Mouse (Mus musculus) small intestine, adult 2 months (tissue): ENCODE data around the gene Pwwp2a.

Source experiments
- CTCF ChIP-seq: fragments of 200-500 bp; IDR thresholded peaks from 2 replicates; pipeline ENCODE4 v1.5.1; 2012; ENCODE audit warnings: low read depth, mild to moderate bottlenecking, control low read depth, inconsistent platforms, low read length, moderate library complexity, mixed read lengths; ENCODE audit not compliant: insufficient replicate concordance, insufficient read length; ENCODE audit errors: extremely low read depth
- POLR2A ChIP-seq: fragments of 200-500 bp; IDR thresholded peaks from 2 replicates; pipeline ENCODE4 v1.6.1; 2012; ENCODE audit warnings: low read depth, mild to moderate bottlenecking, control low read depth, inconsistent platforms, low read length, moderate library complexity

DNA sequence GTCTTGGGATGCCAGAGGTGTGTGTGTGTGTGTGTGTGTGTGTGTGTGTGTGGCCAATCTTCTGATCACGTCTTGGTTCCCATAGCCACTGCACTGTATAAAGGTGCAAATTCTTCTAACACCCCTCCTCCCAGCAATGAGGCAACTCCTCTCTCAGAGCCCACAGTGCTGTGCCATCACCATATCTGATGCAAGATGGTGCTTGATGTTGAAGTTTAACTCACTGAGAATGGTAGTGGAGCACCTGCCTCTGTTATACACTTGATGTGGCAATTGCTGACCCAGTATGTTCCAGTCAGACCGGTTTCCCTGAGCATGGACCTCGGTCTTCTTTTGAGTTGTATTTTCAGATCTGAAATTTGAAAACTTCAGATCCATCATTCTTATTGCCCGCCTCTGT lies 88.3 kb downstream of the Pwwp2a start:
- TF ChIP-seq CTCF (no peak), POLR2A (no peak)
